Mouse (Mus musculus): ENCODE results near the gene Bicc1.

DNA sequence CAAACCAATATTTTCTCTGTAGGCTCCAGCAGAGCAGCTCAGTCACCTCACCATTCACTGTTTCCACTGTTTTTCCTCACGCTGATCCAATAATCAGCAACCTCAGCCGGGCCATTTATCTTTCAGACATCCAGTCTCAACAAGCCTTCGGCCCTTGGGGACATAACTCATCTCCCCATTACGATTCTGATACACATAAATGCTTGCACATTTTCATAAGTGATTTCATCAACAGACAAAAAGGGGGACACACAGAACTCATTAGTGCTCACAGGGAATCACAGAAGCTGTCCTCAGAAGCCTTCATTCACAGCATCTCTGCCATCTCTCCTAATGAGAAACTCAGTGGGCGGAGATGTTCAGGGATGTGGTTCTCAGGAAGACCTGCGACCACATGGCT lies 182.4 kb downstream of the Bicc1 start:
- TF ChIP-seq CTCF (IDR thresholded peaks at IDR 0.05), result no peak
- no peak for TF ChIP-seq EP300 (IDR thresholded peaks at IDR 0.05)
